Mouse (Mus musculus) CH12.LX (cell line): ENCODE measurements at regions not wholly inside any gene's neighbourhood (a gene's known extent, or its start where the extent isn't known, plus 50 kb on each side); places are given as distances from the start of the nearest gene placed in this dataset.
A peak's percentile ranks its signal among the peaks of the same experiment; 100 is the strongest.

Experiments used
- DNase-seq: peaks from one replicate; pipeline ENCODE4 v3.0.0-alpha.2; 2013; ENCODE audit errors: extremely low read depth
- H3K27ac ChIP-seq: 2 replicates; pipeline ENCODE4 v1.5.1; 2012; ENCODE audit warnings: low read depth, mild to moderate bottlenecking, control low read depth, moderate library complexity; ENCODE audit not compliant: insufficient read depth
- H3K27me3 ChIP-seq: replicated peaks from 2 replicates; pipeline ENCODE3; 2012; ENCODE audit warnings: inconsistent platforms
- H3K36me3 ChIP-seq, 2 experiments: replicated peaks in 1 of 2; 2 replicates each; pipeline versions ENCODE3 to v1.6.1; 2012; ENCODE audit warnings: inconsistent platforms in 1 of 2, low read length in 1 of 2, mild to moderate bottlenecking in 1 of 2, mixed read lengths in 1 of 2, moderate library complexity in 1 of 2; ENCODE audit not compliant: control insufficient read depth in 1 of 2, insufficient read depth in 1 of 2
- H3K4me1 ChIP-seq, 2 experiments: 2 replicates each; pipeline ENCODE4 v1.6.1; 2012; ENCODE audit warnings: inconsistent platforms in 1 of 2, moderate library complexity in 1 of 2; ENCODE audit not compliant: insufficient read depth in 2 of 2, control insufficient read depth in 1 of 2
- H3K4me2 ChIP-seq: 2 replicates; pipeline ENCODE4 v1.6.1; 2012; ENCODE audit warnings: low read depth, mild to moderate bottlenecking, control low read depth; ENCODE audit not compliant: poor library complexity, insufficient read depth, severe bottlenecking
- H3K4me3 ChIP-seq, 3 experiments: fragments of 150-350 bp in 1 of 3; sonication (generic) in 1 of 3; replicated peaks in 1 of 3; 2 replicates each; pipeline versions ENCODE3 to v1.5.1; 2011 to 2012; ENCODE audit warnings: low read depth in 2 of 3, low read length in 2 of 3, mild to moderate bottlenecking in 2 of 3, moderate library complexity in 2 of 3, control low read depth in 1 of 3, improper control_type of control experiment in 1 of 3, inconsistent platforms in 1 of 3, mixed read lengths in 1 of 3; ENCODE audit not compliant: poor library complexity in 1 of 3
- H3K79me2 ChIP-seq: replicated peaks from 2 replicates; pipeline ENCODE4 v1.6.1; 2012; ENCODE audit warnings: mild to moderate bottlenecking, moderate library complexity; ENCODE audit not compliant: control insufficient read depth, poor library complexity, insufficient read depth, severe bottlenecking; ENCODE audit errors: extremely low read depth
- H3K9ac ChIP-seq: 2 replicates; pipeline ENCODE4 v1.6.1; 2012; ENCODE audit warnings: low read depth, mild to moderate bottlenecking, control low read depth, moderate library complexity; ENCODE audit not compliant: insufficient read depth
- H3K9me3 ChIP-seq: replicated peaks from 2 replicates; pipeline ENCODE3; 2012; ENCODE audit warnings: low read length, inconsistent platforms, mixed read lengths
- BHLHE40 ChIP-seq: IDR thresholded peaks from 2 replicates; pipeline ENCODE4 v1.6.1; 2011; ENCODE audit warnings: mild to moderate bottlenecking, low read depth, low read length, improper control_type of control experiment
- CHD2 ChIP-seq: IDR thresholded peaks from 2 replicates; pipeline ENCODE4 v1.6.1; 2011; ENCODE audit warnings: low read length, improper control_type of control experiment
- MAFK ChIP-seq: IDR thresholded peaks from 2 replicates; pipeline ENCODE4 v1.6.1; 2011; ENCODE audit warnings: low read length, improper control_type of control experiment; ENCODE audit not compliant: insufficient replicate concordance
- MAX ChIP-seq: IDR thresholded peaks from 2 replicates; pipeline ENCODE4 v1.6.1; 2011; ENCODE audit warnings: low read length, improper control_type of control experiment
- MAZ ChIP-seq: IDR thresholded peaks from 2 replicates; pipeline ENCODE4 v1.6.1; 2012; ENCODE audit warnings: low read depth, mild to moderate bottlenecking, inconsistent platforms, low read length, improper control_type of control experiment, moderate library complexity
- MEF2A ChIP-seq: IDR thresholded peaks from 2 replicates; pipeline ENCODE4 v1.6.1; 2014; ENCODE audit warnings: low read depth, mild to moderate bottlenecking, inconsistent platforms, low read length, improper control_type of control experiment, borderline replicate concordance
- MXI1 ChIP-seq: IDR thresholded peaks from 2 replicates; pipeline ENCODE4 v1.6.1; 2011; ENCODE audit warnings: mild to moderate bottlenecking, low read depth, low read length, improper control_type of control experiment
- POLR2AphosphoS2 ChIP-seq: IDR thresholded peaks from 2 replicates; pipeline ENCODE4 v1.6.1; 2011; ENCODE audit warnings: low read depth, low read length, improper control_type of control experiment
- RCOR1 ChIP-seq: conservative IDR thresholded peaks from 2 replicates; pipeline ENCODE4 v1.6.1; 2012; ENCODE audit warnings: low read depth, mild to moderate bottlenecking, inconsistent platforms, low read length, improper control_type of control experiment
- SIN3A ChIP-seq: IDR thresholded peaks from 2 replicates; pipeline ENCODE4 v1.6.1; 2012; ENCODE audit warnings: low read length, improper control_type of control experiment, inconsistent platforms
- TCF12 ChIP-seq: IDR thresholded peaks from 2 replicates; pipeline ENCODE4 v1.6.1; 2014; ENCODE audit warnings: low read depth, mild to moderate bottlenecking, inconsistent platforms, low read length, improper control_type of control experiment
- ZKSCAN1 ChIP-seq: IDR thresholded peaks from 2 replicates; pipeline ENCODE4 v1.6.1; 2012; ENCODE audit warnings: low read depth, inconsistent platforms, low read length, improper control_type of control experiment, borderline replicate concordance
- dilution Hi-C: fragments of 300-500 bp; cut with MboI; formaldehyde crosslinking; loops from 2 replicates; pipeline ENCODE4 v1.14.3; 2020; ENCODE audit warnings: low sequenced_read_pairs; ENCODE audit not compliant: extremely low pct_unique_long_range_greater_than_20kb, extremely low pct_ligation_motif_present
- in situ Hi-C: fragments of 300-500 bp; cut with MboI; formaldehyde crosslinking; loops from 3 replicates; pipeline ENCODE4 v1.14.3; 2019; ENCODE audit warnings: low sequenced_read_pairs, low pct_ligation_motif_present, low pct_unique_long_range_greater_than_20kb, mixed read lengths

DNA sequence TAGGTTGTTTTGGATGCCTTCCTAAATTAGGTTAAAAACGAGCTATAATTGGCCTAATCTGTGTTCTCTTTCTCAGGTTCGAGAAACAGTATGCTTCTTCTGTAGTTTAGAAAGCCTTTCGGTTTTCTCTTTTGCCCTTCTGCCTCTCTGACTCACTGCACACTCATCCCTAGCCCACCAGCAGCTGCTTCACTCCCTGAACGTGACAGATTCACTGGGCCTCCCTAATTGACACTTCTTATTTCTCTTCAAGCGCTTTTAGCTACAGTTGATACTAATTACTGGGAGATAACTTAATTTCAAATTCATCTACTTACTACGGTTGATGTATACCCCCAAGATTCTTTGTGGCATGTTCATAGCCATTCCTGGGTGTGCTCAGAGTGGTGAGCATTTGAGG is 208.9 kb upstream of the Tle4 start:
- Histone ChIP-seq H3K4me3 (no peak overlapping the region), H3K36me3 (no peaks in the 10 kb centered on the region), H3K9ac (no peak overlapping the region), H3K27me3 (no peaks in the 10 kb centered on the region), H3K27ac (no peak overlapping the region), H3K79me2 (no peaks in the 10 kb centered on the region), H3K9me3 (no peaks in the 10 kb centered on the region), H3K4me1 (peaks cover 0 to 4% of the 10 kb centered on the region in 2 experiments; a peak in 2 of 4 replicates), H3K4me2 (peak overlapping the region; percentile 45)
- DNase-seq, result no peak
- TF ChIP-seq MEF2A (0 out of 2 replicates have a peak, but pooled peaks have one; percentile 20), POLR2AphosphoS2 (no peak), BHLHE40 (peak; percentile 87)
- dilution Hi-C loops (no loop called here), in situ Hi-C loops (no loop called here)

DNA sequence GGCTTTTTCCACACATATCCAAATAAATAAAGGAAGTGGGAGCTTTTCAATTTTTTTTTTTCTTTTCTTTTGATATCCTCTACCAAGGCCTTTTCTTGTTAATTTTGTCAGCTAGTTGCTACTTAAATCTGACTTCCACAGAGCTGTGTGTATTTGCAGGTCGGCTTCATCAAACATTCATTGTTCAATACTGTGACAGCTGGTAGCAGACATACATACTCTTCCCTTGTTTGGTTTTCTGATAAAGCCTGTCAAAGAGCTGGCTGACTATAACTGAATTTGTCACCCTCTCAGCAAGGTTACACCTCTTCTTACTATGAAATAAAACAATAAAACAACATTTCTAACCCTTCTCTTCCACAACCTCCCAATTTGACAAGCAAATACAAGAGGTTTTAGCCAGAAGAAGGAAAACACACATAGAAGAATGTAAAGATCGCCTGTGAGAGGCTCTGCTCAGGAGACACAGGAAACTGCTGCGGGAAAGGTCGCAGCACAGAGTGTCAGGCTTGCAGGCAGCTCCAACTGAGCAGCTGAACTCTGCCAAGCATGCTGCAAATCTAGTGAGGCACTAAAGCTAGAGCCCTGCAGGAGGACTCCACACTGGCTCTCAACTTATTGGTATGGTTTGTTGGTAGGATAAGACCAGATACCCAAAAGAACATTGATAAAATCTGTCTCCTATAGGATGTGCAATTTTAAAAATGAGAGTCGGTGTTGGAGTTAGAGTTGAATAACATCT is 205.2 kb upstream of the Tle4 start:
- Histone ChIP-seq H3K36me3 (no peaks in the 10 kb centered on the region), H3K27me3 (no peaks in the 10 kb centered on the region), H3K4me3 (no peak overlapping the region), H3K27ac (no peak overlapping the region), H3K79me2 (no peaks in the 10 kb centered on the region), H3K9me3 (no peaks in the 10 kb centered on the region), H3K4me1 (peaks cover 0 to 4% of the 10 kb centered on the region in 2 experiments; a peak in 2 of 4 replicates), H3K4me2 (no peak overlapping the region), H3K9ac (no peak overlapping the region)
- TF ChIP-seq SIN3A, result no peak
- no peak for TF ChIP-seq MAX
- no peak for DNase-seq
- in situ Hi-C loops (no loop called here), dilution Hi-C loops (no loop called here)

DNA sequence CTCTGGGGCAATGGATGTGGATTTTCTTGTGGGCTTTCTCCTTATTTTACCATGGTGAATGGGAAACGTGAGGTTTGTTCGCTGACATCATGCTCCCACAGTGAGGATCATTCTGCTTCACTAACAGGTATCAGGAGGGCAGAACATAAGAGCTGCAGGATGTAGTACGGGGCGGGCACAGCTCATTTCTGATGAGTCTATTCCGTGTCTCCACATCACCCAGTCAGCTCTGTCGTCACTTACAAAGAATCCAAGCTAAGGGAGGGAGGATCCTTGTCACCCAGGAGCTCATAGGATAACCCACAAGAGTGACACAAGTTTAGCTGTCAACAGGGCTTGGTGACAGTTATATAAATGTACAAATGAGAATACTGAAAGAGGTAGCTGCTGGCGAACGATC is 203.8 kb upstream of the Tle4 start:
- no peak overlapping the region for H3K4me2 ChIP-seq
- no peak overlapping the region for H3K27ac ChIP-seq
- no peaks in the 10 kb centered on the region for H3K36me3 ChIP-seq
- dilution Hi-C loops, result no loop called here
- no peak for TF ChIP-seq MAZ
- no peak for TF ChIP-seq ZKSCAN1
- TF ChIP-seq MAFK, result no peak
- TF ChIP-seq MXI1, result no peak
- TF ChIP-seq TCF12, result no peak
- no peak for TF ChIP-seq RCOR1
- TF ChIP-seq CHD2, result no peak
- H3K27me3 ChIP-seq, result no peaks in the 10 kb centered on the region
- in situ Hi-C loops, result no loop called here
- no peaks in the 10 kb centered on the region for H3K79me2 ChIP-seq
- no peak overlapping the region for H3K9ac ChIP-seq
- peaks cover 4 to 10% of the 10 kb centered on the region in 2 experiments; a peak in 2 of 4 replicates for H3K4me1 ChIP-seq
- H3K9me3 ChIP-seq, result no peaks in the 10 kb centered on the region
- no peak overlapping the region for H3K4me3 ChIP-seq
- DNase-seq, result no peak
